In the genomic region with DNA sequence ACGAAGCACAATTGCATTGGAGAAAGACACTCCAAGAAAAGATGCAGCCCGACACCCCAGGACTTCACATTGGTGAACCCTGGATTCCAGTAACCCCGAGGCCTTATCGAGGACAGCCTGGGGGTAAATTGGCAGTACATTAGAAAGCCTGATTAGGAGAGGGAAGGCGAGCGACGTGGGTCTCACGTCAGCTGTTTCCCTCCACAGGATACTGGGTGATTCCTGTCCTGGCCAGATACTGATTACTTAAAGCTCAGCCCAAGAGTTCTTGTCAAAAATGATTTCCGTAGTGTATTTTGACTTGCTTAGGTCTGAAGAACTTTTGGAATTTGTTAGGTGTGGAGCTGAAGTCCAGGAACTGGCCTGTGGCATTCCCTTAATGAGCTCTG, we compare ENCODE assay signal across 9 mouse cellular contexts.
A peak's percentile ranks its signal among the peaks of the same experiment; 100 is the strongest.
DNase-seq lines count a peak whose midpoint lies in the region; ATAC-seq lines count a peak whose summit lies in the region.
"Had no signal": no experiment of that assay in that cellular context is flagged by ENCODE, and none has a peak within 500 bp of the region (broad histone marks: within the 10 kb centered on the region; RNA-seq: fewer than 3 reads in every experiment).

No protein-coding gene starts in this region.

- no peaks in the 10 kb centered on the region for H3K27me3 ChIP-seq in embryonic facial prominence, embryonic 11.5 days (ENCODE audit: control insufficient read depth, insufficient read depth, low read length)
- H3K27me3 ChIP-seq in embryonic facial prominence, embryonic 10.5 days (replicated peaks; ENCODE audit: low read depth, poor library complexity, severe bottlenecking), result no peaks in the 10 kb centered on the region
- no peaks in the 10 kb centered on the region for H3K27me3 ChIP-seq in embryonic facial prominence, embryonic 13.5 days
- no peaks in the 10 kb centered on the region for H3K27me3 ChIP-seq in liver, embryonic 16.5 days (ENCODE audit: control insufficient read depth, insufficient read depth, low read depth, low read length)
- H3K27me3 ChIP-seq: neural tube, embryonic 13.5 days had no signal

- no peak overlapping the region for H3K4me3 ChIP-seq in embryonic facial prominence, embryonic 11.5 days (ENCODE audit: low read depth, low read length)
- H3K4me3 ChIP-seq in embryonic facial prominence, embryonic 10.5 days, result no peak overlapping the region
- H3K4me3 ChIP-seq in embryonic facial prominence, embryonic 13.5 days, result no peak overlapping the region
- H3K4me3 ChIP-seq in liver, embryonic 16.5 days (ENCODE audit: low read depth, low read length), result no peak overlapping the region
- H3K4me3 ChIP-seq: neural tube, embryonic 13.5 days had no signal

- no peak overlapping the region for H3K27ac ChIP-seq in embryonic facial prominence, embryonic 11.5 days (replicated peaks; ENCODE audit: low read depth, low read length)
- H3K27ac ChIP-seq in embryonic facial prominence, embryonic 10.5 days (replicated peaks), result no peak overlapping the region
- H3K27ac ChIP-seq in embryonic facial prominence, embryonic 13.5 days, result no peak overlapping the region
- H3K27ac ChIP-seq in liver, embryonic 16.5 days (ENCODE audit: low read length), result no peak overlapping the region
- H3K27ac ChIP-seq: neural tube, embryonic 13.5 days had no signal

- 0 out of 2 replicates have a peak overlapping the region, but pooled peaks have one; percentile 9 for H3K9ac ChIP-seq in embryonic facial prominence, embryonic 11.5 days (replicated peaks; ENCODE audit: low read length)
- no peak overlapping the region for H3K9ac ChIP-seq in embryonic facial prominence, embryonic 13.5 days
- no peak overlapping the region for H3K9ac ChIP-seq in liver, embryonic 16.5 days (ENCODE audit: low read depth, low read length)

- no peaks in the 10 kb centered on the region for H3K36me3 ChIP-seq in embryonic facial prominence, embryonic 11.5 days (replicated peaks; ENCODE audit: control insufficient read depth, insufficient read depth, low read depth, low read length)
- no peaks in the 10 kb centered on the region for H3K36me3 ChIP-seq in embryonic facial prominence, embryonic 10.5 days (replicated peaks)
- no peaks in the 10 kb centered on the region for H3K36me3 ChIP-seq in embryonic facial prominence, embryonic 13.5 days
- no peaks in the 10 kb centered on the region for H3K36me3 ChIP-seq in liver, embryonic 16.5 days (ENCODE audit: control insufficient read depth, insufficient read depth)
- H3K36me3 ChIP-seq: neural tube, embryonic 13.5 days had no signal

- no peaks in the 10 kb centered on the region for H3K4me1 ChIP-seq in embryonic facial prominence, embryonic 11.5 days (ENCODE audit: control insufficient read depth, insufficient read depth, low read length)
- H3K4me1 ChIP-seq in embryonic facial prominence, embryonic 10.5 days, result peaks cover 15% of the 10 kb centered on the region
- H3K4me1 ChIP-seq in embryonic facial prominence, embryonic 13.5 days, result no peaks in the 10 kb centered on the region
- no peaks in the 10 kb centered on the region; the same call in 1 of the 2 replicates for H3K4me1 ChIP-seq in liver, embryonic 16.5 days (ENCODE audit: control insufficient read depth, low read depth, low read length)

- DNase-seq in embryonic facial prominence, embryonic 11.5 days (ENCODE audit: low spot score), result peak; percentile 30
- no peak for DNase-seq in embryonic facial prominence, embryonic 10.5 days (ENCODE audit: low spot score)
- DNase-seq in kidney, adult 8-10 months, result peak; percentile 31 to 47
- DNase-seq in thymus, postnatal 36 days, result no peak
- no peak for DNase-seq in left cerebral cortex, adult 8-10 months (ENCODE audit: low spot score in 2 of 2)
- no peak for DNase-seq in spleen, postnatal 36 days (ENCODE audit: low spot score in 2 of 2)

- H3K4me2 ChIP-seq in embryonic facial prominence, embryonic 11.5 days (ENCODE audit: low read depth, low read length), result no peak overlapping the region
- peak overlapping the region; percentile 42; the same call in 1 of the 2 replicates for H3K4me2 ChIP-seq in embryonic facial prominence, embryonic 13.5 days
- peak overlapping the region; percentile 24; the same call in 1 of the 2 replicates for H3K4me2 ChIP-seq in liver, embryonic 16.5 days (ENCODE audit: low read depth, low read length)

- no peak for ATAC-seq in embryonic facial prominence, embryonic 11.5 days (replicated peaks; ENCODE audit: insufficient number of reproducible peaks, low FRiP score, low TSS enrichment, low read depth)
- no peak for ATAC-seq in embryonic facial prominence, embryonic 13.5 days (ENCODE audit: insufficient number of reproducible peaks, insufficient read depth, low FRiP score, low TSS enrichment, low read depth)
- peak; percentile 56; the same call in 1 of the 2 replicates for ATAC-seq in liver, embryonic 16.5 days (ENCODE audit: low read depth)

- no peaks in the 10 kb centered on the region for H3K9me3 ChIP-seq in embryonic facial prominence, embryonic 11.5 days (replicated peaks; ENCODE audit: control insufficient read depth, low read length)
- no peaks in the 10 kb centered on the region for H3K9me3 ChIP-seq in embryonic facial prominence, embryonic 10.5 days
- no peaks in the 10 kb centered on the region for H3K9me3 ChIP-seq in embryonic facial prominence, embryonic 13.5 days
- no peaks in the 10 kb centered on the region for H3K9me3 ChIP-seq in liver, embryonic 16.5 days (replicated peaks; ENCODE audit: control insufficient read depth, low read length)
- H3K9me3 ChIP-seq: neural tube, embryonic 13.5 days had no signal

- 36% methylated on average over 9 of the region's 9 CpGs for WGBS in embryonic facial prominence, embryonic 11.5 days
- 53% methylated on average over 9 of the region's 9 CpGs for WGBS in embryonic facial prominence, embryonic 10.5 days
- WGBS in embryonic facial prominence, embryonic 13.5 days, result 35% methylated on average over 9 of the region's 9 CpGs
- WGBS in liver, embryonic 16.5 days (ENCODE audit: insufficient replicate concordance), result 10% methylated on average over 9 of the region's 9 CpGs

Comparison
In these comparisons a context has a peak if more than half of its experiments do, and no peak if none do; other contexts are left out.
1. DNase-seq: peak in embryonic facial prominence, embryonic 11.5 days (single experiment) and kidney, adult 8-10 months (2 of 2); none in embryonic facial prominence, embryonic 10.5 days (single experiment), thymus, postnatal 36 days (0 of 2), left cerebral cortex, adult 8-10 months (0 of 2) and spleen, postnatal 36 days (0 of 2).